Mouse (Mus musculus) forebrain, embryonic 15.5 days (tissue): ENCODE results near the gene Cyp2d34. TPM values are rescaled to one million over a fixed set of nuclear protein-coding genes. Genes with fewer than 3 reads are reported as not detected.

Experiments used
- ATAC-seq: fragments of 200-750 bp; cut with Nextera tagmentation; replicated peaks from 2 replicates; pipeline ENCODE4 v1.8.0; 2017; ENCODE audit warnings: mild to moderate bottlenecking, moderate TSS enrichment, moderate library complexity
- H3K27ac ChIP-seq: fragments of 300-500 bp; sonication (generic); replicated peaks from 2 replicates; pipeline ENCODE4 v1.5.1; 2015; ENCODE audit warnings: mild to moderate bottlenecking, inconsistent platforms
- H3K27me3 ChIP-seq: fragments of 300-500 bp; sonication (generic); 2 replicates; pipeline ENCODE4 v1.6.1; 2015; ENCODE audit warnings: inconsistent platforms
- H3K36me3 ChIP-seq: fragments of 300-500 bp; sonication (generic); 2 replicates; pipeline ENCODE4 v1.6.1; 2015; ENCODE audit warnings: mild to moderate bottlenecking, inconsistent platforms
- H3K4me1 ChIP-seq: fragments of 300-500 bp; sonication (generic); 2 replicates; pipeline ENCODE4 v1.6.1; 2015; ENCODE audit warnings: inconsistent platforms
- H3K4me2 ChIP-seq: fragments of 300-500 bp; sonication (generic); replicated peaks from 2 replicates; pipeline ENCODE4 v1.6.1; 2015; ENCODE audit warnings: mild to moderate bottlenecking, inconsistent platforms
- H3K4me3 ChIP-seq: fragments of 300-500 bp; sonication (generic); 2 replicates; pipeline ENCODE4 v1.5.1; 2015; ENCODE audit warnings: mild to moderate bottlenecking, inconsistent platforms
- H3K9ac ChIP-seq: fragments of 300-500 bp; sonication (generic); replicated peaks from 2 replicates; pipeline ENCODE4 v1.6.1; 2015; ENCODE audit warnings: mild to moderate bottlenecking, inconsistent platforms
- H3K9me3 ChIP-seq: fragments of 300-500 bp; sonication (generic); 2 replicates; pipeline ENCODE4 v1.6.1; 2016; ENCODE audit warnings: inconsistent platforms
- WGBS: fragments of 180-500 bp; shearing (Covaris S2); methylation state at CpG from one replicate; pipeline ENCODE4 v1.1.7; 2015; ENCODE audit warnings: mixed read lengths; 5-methylcytosine and 5-hydroxymethylcytosine counted together
- microRNA-seq: library from miRNA; unstranded; fragments of <30 nt; microRNA quantifications from one replicate; pipeline ENCODE4, GENCODE M21; 2016
- polyA plus RNA-seq: library from polyadenylated mRNA; unstranded; fragments of >200 nt; fragmentation: Nextera tagmentation; extraction: Ambion mirVana; gene quantifications from 2 replicates; pipeline ENCODE4 v1.2.1, GENCODE M21; 2015

Gene Cyp2d34
- polyA plus RNA-seq, 1 experiment from 2014 or later: not detected

DNA sequence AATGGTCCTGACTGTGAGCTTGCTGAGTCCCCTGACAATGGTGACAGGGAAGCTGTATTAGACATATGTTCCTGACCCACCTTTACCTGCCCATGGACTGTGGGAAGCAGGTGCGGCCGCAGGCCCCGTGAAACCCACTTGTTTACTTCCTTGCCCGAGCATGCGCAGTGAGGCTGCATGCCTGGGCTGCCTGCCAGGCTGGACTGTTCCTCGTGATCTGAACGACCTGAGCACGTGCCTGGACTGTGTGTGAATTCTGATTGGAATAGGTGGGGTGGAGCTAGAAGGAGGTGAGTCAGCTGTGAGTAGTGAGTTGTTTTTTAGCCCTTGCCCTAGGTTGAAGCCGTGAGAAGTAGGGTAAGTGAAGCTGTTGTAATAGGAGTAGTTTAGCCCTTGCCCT, 38.1 kb downstream of the Cyp2d34 start:
- Histone ChIP-seq H3K4me3 (no peak overlapping the region), H3K27ac (no peak overlapping the region), H3K27me3 (no peaks in the 10 kb centered on the region), H3K4me2 (no peak overlapping the region), H3K9me3 (no peaks in the 10 kb centered on the region), H3K36me3 (no peaks in the 10 kb centered on the region), H3K9ac (no peak overlapping the region), H3K4me1 (no peaks in the 10 kb centered on the region)
- no peak for ATAC-seq
- WGBS: 83% methylated on average over 9 of the region's 9 CpGs

DNA sequence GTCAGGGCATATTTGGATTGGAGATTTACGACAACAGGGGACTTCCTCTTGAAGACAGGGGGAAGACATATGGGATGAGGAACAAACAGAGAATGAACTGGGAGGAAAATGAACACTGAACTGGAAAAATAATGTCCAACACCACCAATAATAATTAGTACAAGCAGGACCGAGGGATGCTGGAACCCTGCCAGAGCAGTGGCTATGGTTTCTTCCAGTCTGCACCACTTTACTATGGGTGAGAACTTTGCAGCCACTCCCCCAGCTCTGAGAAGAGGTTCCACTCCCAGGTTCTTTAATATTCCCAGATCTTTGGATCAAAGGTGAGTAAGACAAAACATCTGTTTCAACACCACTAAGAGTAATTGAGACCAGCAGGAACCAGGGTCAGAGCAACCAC, 41.7 kb downstream of the Cyp2d34 start:
- Histone ChIP-seq H3K4me3 (no peak overlapping the region), H3K27me3 (no peaks in the 10 kb centered on the region), H3K4me1 (no peaks in the 10 kb centered on the region), H3K27ac (no peak overlapping the region), H3K4me2 (no peak overlapping the region), H3K9me3 (no peaks in the 10 kb centered on the region), H3K36me3 (no peaks in the 10 kb centered on the region), H3K9ac (no peak overlapping the region)
- 76% methylated on average over 2 of the region's 2 CpGs for WGBS
- no peak for ATAC-seq

DNA sequence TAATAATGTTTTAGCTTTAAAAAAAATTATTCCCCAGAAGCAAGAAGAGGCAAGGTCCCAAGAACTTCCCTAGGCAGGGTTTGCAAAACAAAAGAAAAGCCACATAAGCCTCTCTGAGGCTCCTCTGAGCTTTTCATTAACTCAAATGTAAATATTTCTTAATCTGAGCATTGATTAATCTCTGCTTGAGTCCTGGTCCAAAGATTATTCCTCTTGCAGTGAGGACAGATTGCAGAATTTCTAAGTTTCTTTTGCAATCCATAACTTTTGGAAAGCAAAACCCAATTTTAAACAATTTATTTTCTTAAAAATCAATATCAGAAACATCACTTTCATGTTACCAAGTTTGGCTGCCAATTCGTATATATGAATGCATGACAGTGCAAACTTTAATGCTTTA, 47.9 kb downstream of the Cyp2d34 start:
- Histone ChIP-seq H3K36me3 (no peaks in the 10 kb centered on the region), H3K27me3 (no peaks in the 10 kb centered on the region), H3K9ac (no peak overlapping the region), H3K4me2 (no peak overlapping the region), H3K27ac (no peak overlapping the region), H3K4me1 (no peaks in the 10 kb centered on the region), H3K4me3 (no peak overlapping the region), H3K9me3 (no peaks in the 10 kb centered on the region)
- ATAC-seq: no peak
- 92% methylated on average over 1 of the region's 1 CpGs for WGBS

Small RNAs within 50 kb of the gene (microRNA-seq; reads per million reads assigned to microRNA genes)
- not detected for gene Gm27463
- not detected for gene Gm27742

Other genes with a start within 250 kb of the Cyp2d34 start
- 1.9 and 2.7 TPM in 2 replicates for gene Cyp2d22, start 240.7 kb downstream of the Cyp2d34 start, polyA plus RNA-seq
- not detected in 2 replicates for gene Cyp2d11, start 226.9 kb downstream of the Cyp2d34 start, polyA plus RNA-seq
- 0.46 TPM in 1 of 2 replicates, not detected in the other for gene Cyp2d10, start 213.8 kb downstream of the Cyp2d34 start, polyA plus RNA-seq
- gene Cyp2d9, start 187.5 kb downstream of the Cyp2d34 start, polyA plus RNA-seq: not detected in 2 replicates
- gene Cyp2d12, start 65.9 kb downstream of the Cyp2d34 start, polyA plus RNA-seq: not detected in 2 replicates
- not detected in 2 replicates for gene Cyp2d40, start 143.2 kb upstream of the Cyp2d34 start, polyA plus RNA-seq
- not detected in 2 replicates for gene Cyp2d26, start 173.3 kb upstream of the Cyp2d34 start, polyA plus RNA-seq